Mouse (Mus musculus) bone marrow macrophage, adult 2 months (primary cell): Measurements from ENCODE around the gene Hspb1. TPM values are rescaled to one million over a fixed set of nuclear protein-coding genes. Genes with fewer than 3 reads are reported as not detected.

Experiments
- H3K27ac ChIP-seq: 2 replicates; pipeline ENCODE4 v1.5.1; 2012; ENCODE audit warnings: low read depth, low read length; ENCODE audit not compliant: insufficient read depth
- H3K4me1 ChIP-seq: 2 replicates; pipeline ENCODE4 v1.6.1; 2012; ENCODE audit warnings: low read length; ENCODE audit not compliant: control insufficient read depth, insufficient read depth
- H3K4me3 ChIP-seq: 2 replicates; pipeline ENCODE4 v1.5.1; 2012; ENCODE audit warnings: mild to moderate bottlenecking, low read length, moderate library complexity; ENCODE audit not compliant: insufficient read depth
- CTCF ChIP-seq: IDR thresholded peaks from 2 replicates; pipeline ENCODE4 v1.5.1; 2012; ENCODE audit warnings: low read depth, mild to moderate bottlenecking, low read length, moderate library complexity
- POLR2A ChIP-seq: IDR thresholded peaks from 2 replicates; pipeline ENCODE4 v1.6.1; 2012; ENCODE audit warnings: mild to moderate bottlenecking, low read depth, low read length, borderline replicate concordance
- polyA plus RNA-seq: library from polyadenylated mRNA; stranded (reverse); fragments of >200 nt; gene quantifications from 2 replicates; pipeline ENCODE4 v1.2.4, GENCODE M21; 2012; ENCODE audit not compliant: missing spikeins, insufficient read depth, insufficient read length

Hspb1 gene
- polyA plus RNA-seq, 1 experiment = 0.80 TPM

DNA sequence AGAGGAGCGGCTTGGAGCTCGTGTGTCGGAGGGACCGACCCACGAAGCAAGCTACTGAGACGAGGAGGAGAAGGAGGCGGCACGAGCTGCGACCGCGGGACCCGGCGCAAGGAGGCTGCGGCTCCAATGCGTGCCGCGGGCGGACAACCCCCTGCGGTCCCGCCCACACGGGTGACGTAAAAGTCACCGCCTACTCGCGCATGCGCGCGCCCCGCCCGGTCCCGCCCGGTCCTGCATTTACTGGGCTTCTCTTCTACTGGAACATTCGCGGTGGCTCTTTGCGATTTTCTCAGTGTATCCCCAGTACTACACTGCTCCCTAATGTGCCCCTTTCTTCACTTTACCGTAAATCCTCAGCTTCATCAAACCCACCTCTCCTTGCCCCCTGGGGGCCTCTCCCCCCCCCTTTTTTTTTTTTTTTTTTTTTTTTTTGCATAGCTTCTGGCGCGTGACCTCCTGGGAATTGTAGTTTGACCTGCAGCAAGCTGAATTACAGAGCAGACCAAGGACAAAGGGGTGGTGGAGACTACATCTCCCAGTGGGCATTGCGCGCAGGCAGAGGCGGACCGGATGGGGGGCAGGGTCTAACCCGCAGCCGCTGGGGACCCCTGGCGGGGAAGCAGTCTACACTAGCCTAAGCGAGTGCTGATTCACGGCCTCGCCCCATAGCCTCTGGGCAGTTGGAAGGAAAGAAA lies 46.9 kb downstream of the Hspb1 start, which contains the start of gene Ywhag:
Ywhag (minus strand) TSS at position 136 of the 695 bp plus-strand sequence.
- Histone ChIP-seq H3K4me3 (peak within 1 kb of the TSS; percentile 98), H3K27ac (peak within 1 kb of the TSS; percentile 96), H3K4me1 (peaks cover 28% of the 10 kb centered on the region)
- no peak; the same call in 1 of the 2 replicates for TF ChIP-seq POLR2A
- TF ChIP-seq CTCF = no peak

DNA sequence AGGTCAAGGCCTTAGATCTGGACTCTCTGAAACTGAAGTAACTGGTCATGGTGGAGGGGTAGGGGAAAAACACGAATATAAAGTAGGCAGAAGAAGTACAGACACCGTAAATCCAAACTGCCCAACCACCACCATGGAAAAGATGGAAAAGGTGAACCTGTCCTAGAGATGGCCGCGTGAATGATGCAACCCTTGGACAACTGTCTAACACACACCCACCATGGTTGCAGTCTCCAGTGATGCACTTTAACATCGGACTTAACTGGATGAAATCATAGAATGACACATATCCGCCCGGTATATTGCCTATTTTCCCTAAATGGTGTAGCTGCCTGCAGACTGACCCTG lies 47.4 kb downstream of the Hspb1 start:
- no peak for TF ChIP-seq CTCF
- no peak for TF ChIP-seq POLR2A
- Histone ChIP-seq H3K27ac (peak overlapping the region; percentile 69), H3K4me1 (peaks cover 26% of the 10 kb centered on the region), H3K4me3 (peak overlapping the region; percentile 49)

DNA sequence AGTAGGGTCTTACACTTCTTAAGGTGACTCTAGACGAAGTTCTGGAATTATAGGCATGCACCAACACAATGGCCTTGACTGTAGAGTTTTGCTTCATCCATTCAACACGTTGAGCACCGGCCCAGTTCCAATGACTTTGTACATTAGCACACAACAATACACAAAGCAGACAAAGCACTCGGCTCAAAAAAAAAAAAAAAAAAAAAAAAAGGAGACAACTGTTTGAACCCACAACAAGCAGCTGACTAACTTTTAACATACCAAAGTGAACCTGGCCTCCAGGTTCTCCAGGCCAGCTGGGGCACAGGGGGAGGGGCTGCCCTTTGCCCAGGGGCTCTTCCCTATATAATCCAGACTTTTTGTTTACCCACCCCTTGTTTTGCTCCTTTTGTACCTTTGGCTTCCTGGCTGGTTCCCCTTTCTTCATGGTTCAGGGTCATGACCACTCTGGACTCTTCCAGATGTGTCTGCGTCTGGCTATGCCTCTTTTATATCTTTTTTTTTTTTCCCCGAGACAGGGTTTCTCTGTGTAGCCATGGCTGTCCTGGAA lies 48.0 kb downstream of the Hspb1 start:
- TF ChIP-seq POLR2A = no peak
- no peak for TF ChIP-seq CTCF
- Histone ChIP-seq H3K27ac (no peak overlapping the region), H3K4me3 (no peak overlapping the region)

More for the DNA sequence above, 48.0 kb downstream of the Hspb1 start:
- peaks cover 21% of the 10 kb centered on the region for H3K4me1 ChIP-seq

Other genes starting within 250 kb of the Hspb1 start
- 69.1 and 83.9 TPM in 2 replicates for gene Por, start 217.9 kb upstream of the Hspb1 start, polyA plus RNA-seq
- 37.1 and 41.5 TPM in 2 replicates for gene Tmem120a, start 143.5 kb upstream of the Hspb1 start, polyA plus RNA-seq
- 0.72 and 0.83 TPM in 2 replicates for gene Styxl1, start 109.5 kb upstream of the Hspb1 start, polyA plus RNA-seq
- 92.1 and 126 TPM in 2 replicates for gene Mdh2, start 109.4 kb upstream of the Hspb1 start, polyA plus RNA-seq
- gene Srrm3, start 81.0 kb upstream of the Hspb1 start, polyA plus RNA-seq = not detected in 2 replicates
- gene Ywhag, start 46.7 kb downstream of the Hspb1 start, polyA plus RNA-seq = 151 and 157 TPM in 2 replicates
- gene Ssc4d, start 86.6 kb downstream of the Hspb1 start, polyA plus RNA-seq = 6.8 and 10.0 TPM in 2 replicates
- not detected in 2 replicates for gene Zp3, start 92.2 kb downstream of the Hspb1 start, polyA plus RNA-seq
- 9.5 and 9.8 TPM in 2 replicates for gene Dtx2, start 106.9 kb downstream of the Hspb1 start, polyA plus RNA-seq
- not detected in 2 replicates for gene Upk3b, start 150.6 kb downstream of the Hspb1 start, polyA plus RNA-seq
- not detected in 2 replicates for gene Upk3bl, start 166.6 kb downstream of the Hspb1 start, polyA plus RNA-seq
- 273 and 311 TPM in 2 replicates for gene Rasa4, start 196.0 kb downstream of the Hspb1 start, polyA plus RNA-seq
- gene Polr2j, start 228.7 kb downstream of the Hspb1 start, polyA plus RNA-seq = 82.8 and 86.7 TPM in 2 replicates
- 30.5 and 36.4 TPM in 2 replicates for gene Lrwd1, start 248.2 kb downstream of the Hspb1 start, polyA plus RNA-seq
- 9.6 and 10.4 TPM in 2 replicates for gene Alkbh4, start 248.2 kb downstream of the Hspb1 start, polyA plus RNA-seq